Mouse (Mus musculus): Measurements from ENCODE around the gene Lsm14a. TPM values are rescaled to one million over a fixed set of nuclear protein-coding genes. Genes with fewer than 3 reads are reported as not detected.
A peak's percentile ranks its signal among the peaks of the same experiment; 100 is the strongest.

The Lsm14a gene
- polyA plus RNA-seq, 1 experiment, result 90.8 TPM

DNA sequence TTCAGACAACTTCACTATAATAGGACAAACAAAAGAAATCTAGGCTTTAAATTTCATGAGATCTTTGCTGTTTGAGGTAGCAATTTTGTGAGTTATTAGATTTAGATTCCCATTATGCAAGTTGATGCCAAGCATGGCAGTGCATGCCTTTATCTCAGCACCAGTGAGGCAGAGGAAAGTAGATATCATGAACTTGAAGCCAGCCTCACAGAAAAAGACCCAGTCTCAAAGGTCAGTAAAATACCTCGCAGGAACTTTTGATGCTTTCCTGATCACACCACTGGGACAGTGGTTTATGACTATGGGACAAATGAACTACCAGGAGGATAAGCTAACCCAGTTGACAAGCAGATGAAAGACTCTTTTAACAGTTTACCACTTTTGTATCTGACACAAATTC lies 10.3 kb downstream of the Lsm14a start:
- H3K27ac ChIP-seq (ENCODE audit: control insufficient read depth, insufficient read depth, low read length), result no peak overlapping the region
- H3K4me1 ChIP-seq (replicated peaks; ENCODE audit: control insufficient read depth, insufficient read depth, low read length), result peaks cover 11% of the 10 kb centered on the region
- WGBS, result 74% methylated on average over 1 of the region's 1 CpGs
- DNase-seq, result no peak
- 0 out of 2 replicates have a peak, but pooled peaks cover 4% of the 10 kb centered on the region for H3K36me3 ChIP-seq (ENCODE audit: control insufficient read depth, insufficient read depth, low read length)
- H3K4me3 ChIP-seq (ENCODE audit: control insufficient read depth, insufficient read depth, low read length), result no peak overlapping the region
- no peaks in the 10 kb centered on the region for H3K27me3 ChIP-seq (ENCODE audit: control insufficient read depth, insufficient read depth, low read length)
- TF ChIP-seq CTCF (IDR thresholded peaks at IDR 0.05; ENCODE audit: borderline replicate concordance, control insufficient read depth, extremely low read depth, insufficient read depth, low read length, poor library complexity) (no peak), POLR2A (IDR thresholded peaks at IDR 0.05; ENCODE audit: control insufficient read depth, extremely low read depth, insufficient read depth, low read length, poor library complexity) (no peak)

DNA sequence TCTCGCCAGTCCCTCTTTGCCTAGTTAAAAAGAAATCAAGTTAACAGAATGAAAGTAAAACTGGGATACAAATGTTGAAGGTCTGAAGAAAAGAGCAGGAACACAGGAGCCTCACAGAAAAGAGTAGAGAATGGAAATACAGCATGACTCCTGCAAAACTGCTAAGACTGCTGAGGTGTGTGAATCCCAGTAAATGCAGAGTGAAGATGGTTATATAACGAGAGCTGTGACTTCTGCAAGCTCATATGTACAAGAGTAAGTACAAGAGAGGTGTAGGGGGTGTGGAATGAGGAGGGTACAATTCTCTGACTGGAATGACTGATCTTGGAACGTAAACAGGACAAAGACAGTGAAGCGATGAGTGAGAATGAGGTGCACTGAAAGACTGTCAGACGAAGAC lies 11.4 kb downstream of the Lsm14a start:
- DNase-seq, result no peak
- 92% methylated on average over 5 of the region's 5 CpGs for WGBS
- no peak overlapping the region for H3K27ac ChIP-seq (ENCODE audit: control insufficient read depth, insufficient read depth, low read length)
- peaks cover 6% of the 10 kb centered on the region for H3K4me1 ChIP-seq (replicated peaks; ENCODE audit: control insufficient read depth, insufficient read depth, low read length)
- no peak for TF ChIP-seq POLR2A (IDR thresholded peaks at IDR 0.05; ENCODE audit: control insufficient read depth, extremely low read depth, insufficient read depth, low read length, poor library complexity)
- no peak for TF ChIP-seq CTCF (IDR thresholded peaks at IDR 0.05; ENCODE audit: borderline replicate concordance, control insufficient read depth, extremely low read depth, insufficient read depth, low read length, poor library complexity)
- no peak overlapping the region for H3K4me3 ChIP-seq (ENCODE audit: control insufficient read depth, insufficient read depth, low read length)
- H3K27me3 ChIP-seq (ENCODE audit: control insufficient read depth, insufficient read depth, low read length), result no peaks in the 10 kb centered on the region
- H3K36me3 ChIP-seq (ENCODE audit: control insufficient read depth, insufficient read depth, low read length), result 0 out of 2 replicates have a peak, but pooled peaks cover under 1% of the 10 kb centered on the region

DNA sequence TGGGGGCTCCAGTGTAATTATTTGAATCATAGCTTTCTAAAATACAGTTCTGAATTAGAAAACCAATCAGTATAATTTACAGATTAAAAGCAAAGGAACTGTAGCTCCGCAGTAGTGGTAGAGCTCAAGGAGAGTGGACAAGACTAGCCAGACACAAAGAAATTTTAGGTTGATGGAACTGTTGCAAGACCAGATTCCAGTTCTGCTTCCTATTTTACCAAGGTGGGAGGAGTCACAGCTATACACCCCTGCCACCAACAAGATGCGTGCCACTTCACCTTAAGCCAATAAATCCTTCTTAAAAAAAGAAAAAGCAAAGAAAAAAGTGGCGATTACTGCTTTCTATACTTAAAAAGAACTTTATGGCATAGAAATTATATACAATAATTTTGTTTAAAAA lies 12.8 kb downstream of the Lsm14a start:
- 94% methylated on average over 3 of the region's 3 CpGs for WGBS
- TF ChIP-seq POLR2A (IDR thresholded peaks at IDR 0.05; ENCODE audit: control insufficient read depth, extremely low read depth, insufficient read depth, low read length, poor library complexity), result no peak
- no peak for TF ChIP-seq CTCF (IDR thresholded peaks at IDR 0.05; ENCODE audit: borderline replicate concordance, control insufficient read depth, extremely low read depth, insufficient read depth, low read length, poor library complexity)
- no peaks in the 10 kb centered on the region for H3K27me3 ChIP-seq (ENCODE audit: control insufficient read depth, insufficient read depth, low read length)
- peaks cover under 1% of the 10 kb centered on the region; the same call in 1 of the 2 replicates for H3K36me3 ChIP-seq (ENCODE audit: control insufficient read depth, insufficient read depth, low read length)
- peaks cover 6% of the 10 kb centered on the region for H3K4me1 ChIP-seq (replicated peaks; ENCODE audit: control insufficient read depth, insufficient read depth, low read length)
- no peak for DNase-seq
- H3K4me3 ChIP-seq (ENCODE audit: control insufficient read depth, insufficient read depth, low read length), result no peak overlapping the region
- H3K27ac ChIP-seq (ENCODE audit: control insufficient read depth, insufficient read depth, low read length), result no peak overlapping the region

DNA sequence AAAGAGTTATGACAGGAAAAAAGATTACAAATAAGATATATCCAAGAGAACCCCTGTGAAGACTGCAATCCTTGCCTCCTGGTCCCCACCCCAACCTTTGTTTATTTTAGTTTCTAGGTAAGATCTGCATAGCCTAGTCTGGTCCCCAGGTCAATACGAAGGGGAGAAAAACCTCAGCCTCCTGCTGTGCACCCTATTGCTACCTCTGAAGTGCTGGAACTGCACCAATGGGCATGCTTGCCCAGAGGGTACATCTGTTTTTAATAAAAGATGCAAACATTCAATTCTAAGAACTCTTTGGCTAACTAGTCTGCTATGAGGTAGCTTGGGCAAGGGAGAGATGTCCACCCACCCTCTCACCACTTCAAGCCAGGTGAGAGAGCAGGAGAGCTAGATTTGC lies 19.2 kb downstream of the Lsm14a start:
- 90% methylated on average over 1 of the region's 1 CpGs for WGBS
- peaks cover 52% of the 10 kb centered on the region for H3K36me3 ChIP-seq (ENCODE audit: control insufficient read depth, insufficient read depth, low read length)
- H3K4me1 ChIP-seq (replicated peaks; ENCODE audit: control insufficient read depth, insufficient read depth, low read length), result no peaks in the 10 kb centered on the region

DNA sequence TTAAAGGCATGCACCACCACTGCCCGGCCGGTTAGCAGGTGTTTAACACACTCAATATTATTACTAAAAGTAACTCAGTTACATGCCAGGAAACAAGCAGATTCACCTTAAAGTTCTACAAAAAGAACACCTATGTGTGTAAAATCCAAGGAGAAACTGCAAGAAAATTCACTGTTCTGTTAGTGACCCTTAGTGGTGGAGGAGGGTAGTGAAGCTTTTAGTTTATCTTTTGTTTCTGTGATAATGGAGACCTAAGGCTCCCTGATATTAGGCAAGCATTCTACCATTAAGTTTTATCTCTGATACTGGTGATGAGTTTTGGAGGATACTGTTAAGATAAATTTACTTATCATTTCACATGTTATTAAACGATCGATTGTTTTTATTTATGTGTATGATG lies 37.5 kb downstream of the Lsm14a start:
- 97% methylated on average over 4 of the region's 4 CpGs for WGBS
- Histone ChIP-seq H3K27me3 (ENCODE audit: control insufficient read depth, insufficient read depth, low read length) (no peaks in the 10 kb centered on the region), H3K4me1 (replicated peaks; ENCODE audit: control insufficient read depth, insufficient read depth, low read length) (no peaks in the 10 kb centered on the region), H3K36me3 (ENCODE audit: control insufficient read depth, insufficient read depth, low read length) (peaks cover 66% of the 10 kb centered on the region), H3K27ac (ENCODE audit: control insufficient read depth, insufficient read depth, low read length) (no peak overlapping the region), H3K4me3 (ENCODE audit: control insufficient read depth, insufficient read depth, low read length) (no peak overlapping the region)
- DNase-seq, result no peak
- no peak for TF ChIP-seq POLR2A (IDR thresholded peaks at IDR 0.05; ENCODE audit: control insufficient read depth, extremely low read depth, insufficient read depth, low read length, poor library complexity)
- TF ChIP-seq CTCF (IDR thresholded peaks at IDR 0.05; ENCODE audit: borderline replicate concordance, control insufficient read depth, extremely low read depth, insufficient read depth, low read length, poor library complexity), result no peak

More for the DNA sequence above, 19.2 kb downstream of the Lsm14a start:
- TF ChIP-seq POLR2A (IDR thresholded peaks at IDR 0.05; ENCODE audit: control insufficient read depth, extremely low read depth, insufficient read depth, low read length, poor library complexity) (no peak), CTCF (IDR thresholded peaks at IDR 0.05; ENCODE audit: borderline replicate concordance, control insufficient read depth, extremely low read depth, insufficient read depth, low read length, poor library complexity) (no peak)
- no peak overlapping the region for H3K27ac ChIP-seq (ENCODE audit: control insufficient read depth, insufficient read depth, low read length)
- H3K27me3 ChIP-seq (ENCODE audit: control insufficient read depth, insufficient read depth, low read length), result no peaks in the 10 kb centered on the region
- no peak for DNase-seq
- H3K4me3 ChIP-seq (ENCODE audit: control insufficient read depth, insufficient read depth, low read length), result no peak overlapping the region

DNA sequence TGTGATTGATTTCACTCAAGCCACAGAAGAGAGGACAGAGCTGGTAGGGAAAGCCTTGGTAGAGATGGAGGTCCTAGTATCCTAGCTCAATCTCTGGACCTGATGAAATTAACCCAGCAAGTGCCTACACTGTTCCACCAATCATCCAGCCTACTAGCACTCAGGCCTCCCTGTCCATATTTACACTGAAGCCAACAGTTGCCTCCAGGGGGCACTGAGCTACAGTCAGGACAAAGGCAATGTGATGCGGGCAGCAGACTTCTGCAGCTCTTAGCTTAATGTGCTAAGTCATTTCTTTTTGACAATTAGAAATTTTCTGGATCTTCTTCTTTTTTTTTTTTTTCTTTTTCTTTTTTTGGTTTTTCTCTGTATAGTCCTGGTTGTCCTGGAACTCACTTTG lies 41.1 kb downstream of the Lsm14a start:
- Histone ChIP-seq H3K4me3 (ENCODE audit: control insufficient read depth, insufficient read depth, low read length) (no peak overlapping the region), H3K4me1 (replicated peaks; ENCODE audit: control insufficient read depth, insufficient read depth, low read length) (no peaks in the 10 kb centered on the region), H3K27me3 (ENCODE audit: control insufficient read depth, insufficient read depth, low read length) (no peaks in the 10 kb centered on the region), H3K36me3 (ENCODE audit: control insufficient read depth, insufficient read depth, low read length) (peaks cover 84% of the 10 kb centered on the region), H3K27ac (ENCODE audit: control insufficient read depth, insufficient read depth, low read length) (no peak overlapping the region)
- no peak for TF ChIP-seq POLR2A (IDR thresholded peaks at IDR 0.05; ENCODE audit: control insufficient read depth, extremely low read depth, insufficient read depth, low read length, poor library complexity)
- no peak for TF ChIP-seq CTCF (IDR thresholded peaks at IDR 0.05; ENCODE audit: borderline replicate concordance, control insufficient read depth, extremely low read depth, insufficient read depth, low read length, poor library complexity)
- DNase-seq, result peak; percentile 19
- WGBS, result 97% methylated on average over 1 of the region's 1 CpGs

DNA sequence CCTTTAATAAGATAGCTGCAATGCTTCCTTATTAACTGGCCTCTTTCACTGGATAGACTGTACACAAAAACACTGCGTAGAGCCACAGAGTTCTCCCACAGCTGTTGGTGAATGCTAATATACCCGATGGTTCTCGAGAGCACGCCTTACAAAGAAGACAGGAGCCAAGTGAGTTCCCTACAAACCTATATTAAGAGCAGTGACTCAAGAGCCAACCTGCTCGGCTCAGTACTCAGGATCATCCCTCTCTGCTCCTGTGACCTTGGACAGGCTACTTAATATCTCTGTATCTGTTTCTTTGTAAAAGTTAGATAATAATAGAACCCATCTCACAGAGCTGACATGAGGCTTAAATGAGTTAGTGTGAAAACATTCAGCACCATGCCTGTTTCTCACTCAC lies 42.9 kb downstream of the Lsm14a start:
- DNase-seq, result no peak
- 98% methylated on average over 5 of the region's 5 CpGs for WGBS
- Histone ChIP-seq H3K27me3 (ENCODE audit: control insufficient read depth, insufficient read depth, low read length) (no peaks in the 10 kb centered on the region), H3K27ac (ENCODE audit: control insufficient read depth, insufficient read depth, low read length) (no peak overlapping the region), H3K4me3 (ENCODE audit: control insufficient read depth, insufficient read depth, low read length) (no peak overlapping the region), H3K4me1 (replicated peaks; ENCODE audit: control insufficient read depth, insufficient read depth, low read length) (no peaks in the 10 kb centered on the region), H3K36me3 (ENCODE audit: control insufficient read depth, insufficient read depth, low read length) (peaks cover 90% of the 10 kb centered on the region)
- TF ChIP-seq POLR2A (IDR thresholded peaks at IDR 0.05; ENCODE audit: control insufficient read depth, extremely low read depth, insufficient read depth, low read length, poor library complexity) (no peak), CTCF (IDR thresholded peaks at IDR 0.05; ENCODE audit: borderline replicate concordance, control insufficient read depth, extremely low read depth, insufficient read depth, low read length, poor library complexity) (no peak)
